Mouse (Mus musculus): ENCODE data around the gene Uaca. TPM values are rescaled to one million over a fixed set of nuclear protein-coding genes. Genes with fewer than 3 reads are reported as not detected.
A peak's percentile ranks its signal among the peaks of the same experiment; 100 is the strongest.

Uaca gene
- total RNA-seq (2014; fragmentation: Nextera tagmentation) = 1.2 TPM in 1 of 2 replicates, not detected in the other
- total RNA-seq (2017) = 0.34 TPM in 1 of 2 replicates, not detected in the other

GRCm38 (mm10) chr9:60794210-60794840 is at the start of gene Uaca:
Gene Uaca (plus strand): TSS chr9:60794542.
- ATAC-seq (replicated peaks; ENCODE audit: low FRiP score, low TSS enrichment, poor library complexity, severe bottlenecking) = no peak

GRCm38 (mm10) chr9:60744971-60745370 is 49.4 kb upstream of the Uaca start:
- no peak for ATAC-seq (replicated peaks; ENCODE audit: low FRiP score, low TSS enrichment, poor library complexity, severe bottlenecking)

- ATAC-seq (replicated peaks; ENCODE audit: low FRiP score, low TSS enrichment, poor library complexity, severe bottlenecking) = no peak
These were observed 47.8 kb upstream of the Uaca start for GRCm38 (mm10) chr9:60746561-60746960.

- ATAC-seq (replicated peaks; ENCODE audit: low FRiP score, low TSS enrichment, poor library complexity, severe bottlenecking) = no peak
These were observed 46.7 kb upstream of the Uaca start for GRCm38 (mm10) chr9:60747672-60748071.

GRCm38 (mm10) chr9:60748191-60748590 is 46.2 kb upstream of the Uaca start:
- ATAC-seq (replicated peaks; ENCODE audit: low FRiP score, low TSS enrichment, poor library complexity, severe bottlenecking) = no peak

- ATAC-seq (replicated peaks; ENCODE audit: low FRiP score, low TSS enrichment, poor library complexity, severe bottlenecking) = no peak
These were observed 45.2 kb upstream of the Uaca start for GRCm38 (mm10) chr9:60749105-60749504.

- ATAC-seq (replicated peaks; ENCODE audit: low FRiP score, low TSS enrichment, poor library complexity, severe bottlenecking) = no peak
These were observed 43.2 kb upstream of the Uaca start for GRCm38 (mm10) chr9:60751098-60751497.

- no peak for ATAC-seq (replicated peaks; ENCODE audit: low FRiP score, low TSS enrichment, poor library complexity, severe bottlenecking)
These were observed 42.4 kb upstream of the Uaca start for GRCm38 (mm10) chr9:60751971-60752370.

GRCm38 (mm10) chr9:60752636-60753035 is 41.7 kb upstream of the Uaca start:
- no peak for ATAC-seq (replicated peaks; ENCODE audit: low FRiP score, low TSS enrichment, poor library complexity, severe bottlenecking)

GRCm38 (mm10) chr9:60756258-60756657 is 38.1 kb upstream of the Uaca start:
- ATAC-seq (replicated peaks; ENCODE audit: low FRiP score, low TSS enrichment, poor library complexity, severe bottlenecking) = 0 out of 2 replicates have a peak, but pooled peaks have one; percentile 34

- ATAC-seq (replicated peaks; ENCODE audit: low FRiP score, low TSS enrichment, poor library complexity, severe bottlenecking) = no peak
These were observed 37.2 kb upstream of the Uaca start for GRCm38 (mm10) chr9:60756866-60757740.

- no peak for ATAC-seq (replicated peaks; ENCODE audit: low FRiP score, low TSS enrichment, poor library complexity, severe bottlenecking)
These were observed 36.5 kb upstream of the Uaca start for GRCm38 (mm10) chr9:60757817-60758216.

- no peak for ATAC-seq (replicated peaks; ENCODE audit: low FRiP score, low TSS enrichment, poor library complexity, severe bottlenecking)
These were observed 34.8 kb upstream of the Uaca start for GRCm38 (mm10) chr9:60759436-60760007.

GRCm38 (mm10) chr9:60765181-60765580 is 29.2 kb upstream of the Uaca start:
- no peak for ATAC-seq (replicated peaks; ENCODE audit: low FRiP score, low TSS enrichment, poor library complexity, severe bottlenecking)

GRCm38 (mm10) chr9:60768393-60768792 is 25.9 kb upstream of the Uaca start:
- no peak for ATAC-seq (replicated peaks; ENCODE audit: low FRiP score, low TSS enrichment, poor library complexity, severe bottlenecking)

GRCm38 (mm10) chr9:60769711-60770111 is 24.6 kb upstream of the Uaca start:
- no peak for ATAC-seq (replicated peaks; ENCODE audit: low FRiP score, low TSS enrichment, poor library complexity, severe bottlenecking)

- ATAC-seq (replicated peaks; ENCODE audit: low FRiP score, low TSS enrichment, poor library complexity, severe bottlenecking) = no peak
These were observed 20.6 kb upstream of the Uaca start for GRCm38 (mm10) chr9:60773713-60774112.

GRCm38 (mm10) chr9:60776899-60777298 is 17.4 kb upstream of the Uaca start:
- ATAC-seq (replicated peaks; ENCODE audit: low FRiP score, low TSS enrichment, poor library complexity, severe bottlenecking) = no peak

- no peak for ATAC-seq (replicated peaks; ENCODE audit: low FRiP score, low TSS enrichment, poor library complexity, severe bottlenecking)
These were observed 12.1 kb upstream of the Uaca start for GRCm38 (mm10) chr9:60782057-60782789.

- ATAC-seq (replicated peaks; ENCODE audit: low FRiP score, low TSS enrichment, poor library complexity, severe bottlenecking) = no peak
These were observed 9.3 kb upstream of the Uaca start for GRCm38 (mm10) chr9:60785069-60785468.
